Mouse (Mus musculus) left cerebral cortex, adult 18-20 months (tissue): ENCODE measurements around the gene Itpk1. TPM values are rescaled to one million over a fixed set of nuclear protein-coding genes. Genes with fewer than 3 reads are reported as not detected.
A peak's percentile ranks its signal among the peaks of the same experiment; 100 is the strongest.

Source experiments
- DNase-seq, 2 experiments: peaks; one replicate each; pipeline ENCODE4 v3.0.0; 2021 to 2022; ENCODE audit warnings: low spot score in 2 of 2, mixed read lengths in 1 of 2
- total RNA-seq, 2 experiments: library from RNA; stranded (reverse); gene quantifications; 2 replicates each; pipeline ENCODE4 v1.2.3; 2021

The Itpk1 gene
- total RNA-seq, 2 experiments from 2014 or later: 56.0 to 63.6 TPM

- peak; percentile 86 to 92 for DNase-seq
Measured at GRCm38 (mm10) chr12:102695369-102696239, 9.1 kb downstream of the Itpk1 start.

GRCm38 (mm10) chr12:102691761-102692160 lies 13.0 kb downstream of the Itpk1 start:
- DNase-seq: no peak

- no peak for DNase-seq
Measured at GRCm38 (mm10) chr12:102691180-102691579, 13.6 kb downstream of the Itpk1 start.

- DNase-seq: no peak
Measured at GRCm38 (mm10) chr12:102689773-102690563, 14.8 kb downstream of the Itpk1 start.

- no peak for DNase-seq
Measured at GRCm38 (mm10) chr12:102686321-102686720, 18.4 kb downstream of the Itpk1 start.

GRCm38 (mm10) chr12:102685523-102685931 lies 19.2 kb downstream of the Itpk1 start:
- DNase-seq: no peak

GRCm38 (mm10) chr12:102684720-102685386 lies 19.9 kb downstream of the Itpk1 start:
- no peak for DNase-seq

GRCm38 (mm10) chr12:102683979-102684378 lies 20.8 kb downstream of the Itpk1 start:
- no peak for DNase-seq

GRCm38 (mm10) chr12:102683438-102683837 lies 21.3 kb downstream of the Itpk1 start:
- DNase-seq: no peak

GRCm38 (mm10) chr12:102682722-102683299 lies 21.9 kb downstream of the Itpk1 start:
- DNase-seq: no peak

GRCm38 (mm10) chr12:102682085-102682484 lies 22.6 kb downstream of the Itpk1 start:
- DNase-seq: no peak

GRCm38 (mm10) chr12:102681590-102681989 lies 23.1 kb downstream of the Itpk1 start:
- no peak for DNase-seq

GRCm38 (mm10) chr12:102678820-102679219 lies 25.9 kb downstream of the Itpk1 start:
- peak in 1 of 2 experiments; percentile 35 for DNase-seq

- no peak for DNase-seq
Measured at GRCm38 (mm10) chr12:102677089-102677488, 27.6 kb downstream of the Itpk1 start.

- no peak for DNase-seq
Measured at GRCm38 (mm10) chr12:102674556-102674955, 30.2 kb downstream of the Itpk1 start.

GRCm38 (mm10) chr12:102674123-102674522 lies 30.6 kb downstream of the Itpk1 start:
- DNase-seq: peak; percentile 39 to 65

GRCm38 (mm10) chr12:102672857-102673839 lies 31.6 kb downstream of the Itpk1 start:
- DNase-seq: no peak

GRCm38 (mm10) chr12:102672176-102672575 lies 32.6 kb downstream of the Itpk1 start:
- no peak for DNase-seq

GRCm38 (mm10) chr12:102670848-102671247 lies 33.9 kb downstream of the Itpk1 start:
- DNase-seq: no peak
